Mouse (Mus musculus): ENCODE data around the gene D130052B06Rik.

Gene D130052B06Rik

GRCm38 (mm10) chr11:33668376-33668775 is 69.3 kb downstream of the D130052B06Rik start:
- no peak for DNase-seq

- no peak for DNase-seq
Observed at GRCm38 (mm10) chr11:33670105-33670965, 71.2 kb downstream of the D130052B06Rik start.
